Mouse (Mus musculus) myocyte (in vitro differentiated cells): ENCODE results near the gene Bricd5.

Source experiments
- E2F4 ChIP-seq: IDR thresholded peaks from one replicate; pipeline ENCODE4 v1.6.1; 2011; ENCODE audit warnings: mild to moderate bottlenecking, control low read depth, moderate library complexity; ENCODE audit not compliant: insufficient read depth
- MAX ChIP-seq: IDR thresholded peaks from one replicate; pipeline ENCODE4 v1.6.1; 2011; ENCODE audit warnings: low read depth, mild to moderate bottlenecking, control low read depth
- POLR2A ChIP-seq: IDR thresholded peaks from one replicate; pipeline ENCODE4 v1.6.1; 2011; ENCODE audit warnings: low read depth, mild to moderate bottlenecking, control low read depth, moderate library complexity; ENCODE audit not compliant: insufficient read length

DNA sequence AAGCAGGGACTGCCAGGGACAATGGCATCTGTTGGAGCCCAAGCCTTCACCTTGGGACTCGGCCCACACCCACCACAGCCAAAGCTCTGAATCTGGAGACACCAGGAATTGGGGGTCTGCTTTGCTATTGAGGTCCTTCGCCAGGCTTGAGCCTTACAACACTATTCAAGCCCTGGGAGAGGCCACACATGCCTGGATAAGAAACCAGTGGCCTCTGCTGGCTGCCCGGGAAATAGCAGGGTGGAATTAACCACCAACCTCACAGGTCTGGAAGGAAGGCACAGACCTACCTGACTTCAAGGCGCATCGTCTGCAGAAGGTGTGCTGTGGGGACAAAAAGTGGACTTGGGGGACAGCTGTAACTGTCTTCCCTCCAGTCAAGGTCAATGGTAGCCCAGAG lies 39.9 kb downstream of the Bricd5 start:
- no peak for TF ChIP-seq POLR2A
- no peak for TF ChIP-seq MAX
- TF ChIP-seq E2F4 = no peak
